Mouse (Mus musculus) c-Kit-negative CD71-positive TER-119-positive erythroid progenitor cells, embryonic 14.5 days (primary cell): ENCODE measurements around the gene Vav2.

ENCODE experiments used
- DNase-seq: peaks from one replicate; pipeline ENCODE4 v3.0.0-alpha.2; 2013; ENCODE audit warnings: low read depth, low spot score

The Vav2 gene

DNA sequence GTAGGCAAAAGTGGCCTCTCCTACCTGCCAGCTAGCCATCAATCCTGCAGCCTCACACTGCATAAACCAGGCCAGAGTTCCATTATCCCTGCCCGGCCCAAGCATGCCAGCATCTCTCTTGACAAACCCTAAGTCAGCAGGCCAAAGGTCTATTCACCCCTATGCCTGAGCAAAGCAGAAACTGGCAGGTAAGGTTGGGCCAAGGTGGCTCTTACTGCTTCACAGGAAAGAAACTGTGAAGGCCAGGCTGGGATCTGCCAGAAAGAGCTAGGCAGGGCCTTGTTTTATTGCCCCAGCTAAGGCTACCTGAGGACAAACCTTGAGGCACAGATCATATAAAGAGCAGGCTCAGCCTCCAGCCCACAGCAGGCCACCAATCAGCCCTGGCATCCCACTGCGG, 55.4 kb downstream of the Vav2 start:
- no peak for DNase-seq

DNA sequence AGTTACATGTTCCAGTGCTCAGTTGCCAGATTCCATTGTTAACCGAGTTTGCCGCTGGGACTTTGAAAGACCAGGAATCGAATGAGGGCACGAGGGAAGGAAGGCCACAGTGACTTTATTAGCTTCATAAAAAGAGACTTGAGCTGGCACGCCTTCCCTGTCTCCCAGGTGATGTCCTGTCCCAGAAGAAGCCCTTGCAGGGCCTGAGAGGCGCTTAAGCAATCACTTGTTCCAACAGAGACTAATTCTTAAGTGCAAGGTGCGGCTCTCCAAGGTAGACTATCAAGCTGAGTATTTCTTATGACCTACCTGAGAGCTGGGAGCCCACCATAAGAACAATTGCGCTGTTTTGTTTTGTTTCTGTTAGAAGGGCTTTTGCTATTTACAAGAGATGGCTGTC, 57.9 kb downstream of the Vav2 start:
- DNase-seq = no peak

DNA sequence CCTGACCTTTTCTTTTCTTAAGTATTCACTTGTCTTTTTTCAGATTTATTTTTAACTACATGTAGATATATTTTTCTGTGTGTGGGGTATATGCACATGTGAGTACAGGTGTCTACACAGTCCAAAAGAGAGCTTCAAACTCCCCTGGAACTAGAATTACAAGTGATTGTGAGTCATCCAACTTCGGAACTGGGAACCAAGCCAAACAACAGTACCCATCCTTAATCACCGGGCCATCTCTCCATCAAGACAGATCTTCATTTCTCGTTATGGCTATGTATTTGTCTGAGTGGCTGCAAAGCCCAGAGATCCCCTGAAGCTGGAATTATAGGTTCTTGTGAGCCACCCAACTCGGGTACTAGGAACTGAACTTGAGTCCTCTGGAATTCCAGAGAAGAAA, 61.5 kb downstream of the Vav2 start:
- no peak for DNase-seq

DNA sequence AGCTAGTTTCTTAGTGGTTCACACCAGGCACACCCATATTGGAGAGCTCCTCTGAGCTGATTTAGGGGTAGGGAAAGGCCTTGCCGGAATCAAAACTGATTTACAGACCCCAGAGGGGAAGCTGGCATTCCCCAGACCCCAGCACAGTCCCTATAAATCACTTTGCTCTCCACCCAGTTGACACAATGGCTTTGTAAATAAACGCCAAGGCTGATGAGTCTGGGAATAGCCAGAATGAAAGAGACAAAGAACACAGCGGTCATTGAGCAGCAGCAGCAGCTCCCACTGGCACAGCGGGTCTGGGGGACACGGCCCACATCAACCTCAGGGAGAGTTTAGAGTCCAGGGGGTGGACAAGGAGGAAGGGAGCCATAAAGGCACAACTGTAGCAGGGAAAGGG, 65.0 kb downstream of the Vav2 start:
- no peak for DNase-seq

DNA sequence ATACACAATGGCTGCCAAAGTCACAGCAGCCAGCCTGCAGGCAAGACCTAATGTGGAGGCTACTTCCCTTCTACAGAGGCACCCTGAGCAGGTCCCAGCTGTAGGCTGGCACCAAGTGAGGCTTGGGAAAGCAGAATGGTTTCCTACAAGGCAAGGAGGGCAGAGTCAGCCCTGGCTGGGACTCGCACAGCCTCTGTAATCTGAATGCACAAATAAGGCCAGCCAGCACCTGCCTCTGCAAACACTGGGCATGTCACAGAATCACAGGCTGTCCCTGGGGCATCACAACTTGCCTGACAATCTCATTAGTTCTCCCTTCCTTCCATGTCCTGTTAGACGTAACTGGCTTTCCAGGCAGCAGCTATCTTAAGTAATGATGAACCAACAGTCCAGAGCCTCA, 68.4 kb downstream of the Vav2 start:
- DNase-seq = no peak

DNA sequence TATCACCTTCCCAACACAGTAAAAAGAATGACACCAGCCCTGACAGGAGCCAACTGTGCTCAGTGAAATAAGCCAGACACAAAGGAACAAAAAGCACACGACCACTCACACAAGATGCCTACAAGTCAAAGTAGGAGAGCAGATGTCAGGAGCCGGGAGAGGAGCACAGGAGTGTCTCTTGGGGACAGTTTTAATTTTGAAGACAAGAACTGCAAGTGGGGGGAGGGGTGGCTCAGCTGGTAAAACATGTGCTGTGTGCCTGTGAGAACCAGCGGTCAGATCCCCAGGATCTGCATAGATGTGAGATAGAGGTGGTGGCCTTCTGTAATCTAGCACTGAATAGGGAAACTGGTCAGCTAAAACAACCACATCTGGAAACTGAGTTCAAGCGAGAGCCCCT, 71.1 kb downstream of the Vav2 start:
- no peak for DNase-seq

DNA sequence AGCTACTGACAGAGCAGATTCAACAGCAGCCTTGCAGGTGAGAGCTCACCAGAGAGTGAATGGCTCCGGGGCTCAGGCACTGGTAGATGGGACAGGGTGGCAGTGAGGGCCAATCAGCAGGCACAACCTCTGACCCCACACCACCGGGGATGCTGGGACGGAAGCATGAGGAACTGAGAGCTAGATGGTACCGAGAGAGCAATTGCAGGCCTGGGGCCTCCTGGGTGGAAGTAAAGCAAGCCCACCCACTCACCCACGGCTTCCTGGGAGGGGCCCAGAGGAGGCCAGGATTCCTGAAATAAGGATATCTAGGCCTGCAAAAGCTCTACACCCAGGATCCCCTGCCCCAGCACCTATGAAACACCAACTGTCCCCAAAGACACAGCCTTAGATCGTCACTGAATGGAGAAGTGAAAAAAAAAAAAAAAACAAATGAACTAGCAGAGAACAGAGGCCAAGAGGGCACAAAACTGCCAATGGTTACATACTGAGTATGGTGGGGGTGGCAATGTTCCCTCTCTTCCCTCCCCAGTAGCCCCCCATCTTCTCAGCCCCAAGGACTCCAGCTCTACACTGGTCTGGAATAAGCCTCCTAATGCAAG, 72.1 kb downstream of the Vav2 start:
- no peak for DNase-seq

DNA sequence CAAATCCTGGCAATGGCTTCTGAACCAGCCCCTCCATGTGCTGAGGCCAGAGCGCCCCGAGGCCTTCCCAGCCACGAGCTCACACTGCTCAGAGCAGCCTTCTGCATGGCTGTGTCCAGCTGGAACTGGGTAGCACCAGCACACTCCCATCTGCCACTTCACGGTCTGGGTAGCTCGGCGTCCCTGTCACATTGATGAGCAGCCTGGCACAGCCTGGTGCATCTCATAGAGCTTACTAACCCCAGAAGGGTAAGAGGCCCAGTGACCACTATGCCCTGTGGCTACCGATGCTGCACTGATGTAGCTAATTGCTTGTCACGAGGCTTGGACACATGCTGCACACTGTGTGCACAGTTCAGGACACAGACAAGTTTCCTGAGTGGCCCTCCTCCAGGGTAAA, 74.1 kb downstream of the Vav2 start:
- no peak for DNase-seq

DNA sequence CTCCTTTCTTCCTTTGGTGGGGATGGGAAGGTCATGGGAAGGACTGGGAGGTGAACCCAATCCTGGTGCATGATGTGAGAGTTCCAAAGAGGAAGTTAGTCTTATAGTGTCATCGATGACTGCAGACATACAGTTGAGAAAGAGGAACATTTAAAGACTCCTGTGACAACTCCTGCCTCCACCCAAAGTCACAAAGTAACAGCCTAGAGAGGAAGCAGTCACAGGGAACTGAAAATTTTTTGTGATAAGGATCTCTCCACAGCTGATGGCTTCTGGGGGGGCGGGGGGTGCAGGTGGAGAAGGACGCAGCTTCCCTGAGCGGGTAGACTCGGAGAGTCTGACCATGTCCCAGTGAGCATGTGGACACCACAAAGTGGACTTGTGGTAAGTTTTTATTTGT, 76.5 kb downstream of the Vav2 start:
- no peak for DNase-seq

DNA sequence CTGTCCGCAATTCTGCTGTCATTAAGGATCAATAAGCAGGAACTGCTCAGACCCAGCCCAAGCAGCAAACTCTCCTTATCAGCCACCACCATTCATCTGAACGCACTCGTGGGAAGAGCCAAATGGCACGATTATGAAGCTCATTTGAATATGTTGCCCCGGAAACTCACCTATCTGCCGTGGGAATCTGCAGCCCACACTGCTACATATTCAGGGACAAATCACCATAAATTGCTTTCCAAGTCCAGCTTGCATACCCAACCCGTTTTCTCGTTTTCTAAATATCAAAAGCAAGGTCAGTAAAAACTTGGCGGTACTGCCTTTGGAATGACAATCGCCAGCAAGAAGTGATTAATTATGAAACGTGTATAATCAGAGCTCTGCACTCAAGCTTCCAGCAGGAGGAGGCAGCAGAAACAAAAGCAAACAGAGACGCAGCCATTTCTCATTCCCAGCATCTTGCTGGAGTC, 82.8 kb downstream of the Vav2 start:
- DNase-seq = no peak

DNA sequence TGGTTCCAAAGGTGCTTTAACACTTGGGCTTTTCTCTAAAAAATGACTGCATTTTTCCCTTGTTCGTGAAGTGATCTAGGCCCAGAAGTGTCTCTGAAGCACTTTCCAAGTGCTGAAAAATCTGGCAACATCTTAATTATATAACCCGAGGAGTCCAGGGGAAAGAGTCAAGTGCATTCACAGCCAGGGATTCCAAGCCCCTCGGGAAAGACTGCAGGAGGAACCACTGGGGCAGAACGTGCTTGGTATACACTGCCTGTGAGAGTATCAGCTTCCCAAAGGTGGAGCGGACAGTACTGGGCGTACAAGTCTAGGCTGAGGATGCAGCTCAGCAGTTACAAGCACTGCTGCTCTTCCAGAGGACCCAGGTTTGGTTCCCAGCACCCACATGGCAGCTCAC, 86.2 kb downstream of the Vav2 start:
- DNase-seq = no peak

DNA sequence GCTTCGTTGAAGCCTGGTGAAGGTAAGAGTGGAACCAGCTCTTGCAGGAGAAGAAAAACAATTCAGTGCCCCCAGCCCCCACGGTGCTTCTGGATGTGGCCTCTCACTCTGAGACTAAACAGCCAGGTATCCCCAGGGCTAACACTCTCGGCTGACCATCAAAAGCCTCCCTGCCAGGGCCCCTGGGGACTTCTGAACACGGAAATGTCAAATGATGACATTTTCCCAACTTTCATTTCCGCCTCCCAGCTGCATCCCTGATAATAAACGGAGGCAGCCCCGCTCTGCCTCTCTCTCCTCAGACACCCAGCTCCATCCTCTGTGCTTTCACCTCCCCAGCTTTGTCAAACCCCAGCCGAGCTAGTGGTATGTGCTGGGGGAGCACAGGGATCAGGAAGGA, 87.8 kb downstream of the Vav2 start:
- no peak for DNase-seq

DNA sequence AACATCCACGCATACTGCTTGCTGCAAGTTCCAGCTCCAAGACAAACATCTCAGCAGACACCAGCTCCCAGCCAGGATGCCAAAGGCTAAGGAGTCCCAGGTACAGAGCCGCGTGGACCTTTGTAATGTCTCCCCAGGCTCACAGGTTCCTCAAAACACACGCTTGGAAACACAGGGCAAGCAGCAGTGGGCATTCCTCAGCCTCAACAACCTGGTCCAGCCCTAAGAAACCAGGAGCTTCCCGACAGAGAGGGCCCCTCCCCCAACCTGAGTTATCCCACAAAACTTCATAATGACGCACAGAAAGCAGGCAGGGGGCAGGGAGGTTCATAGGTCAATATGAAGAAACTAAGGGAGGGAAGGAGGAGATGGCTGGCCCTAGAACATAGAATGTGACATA, 89.6 kb downstream of the Vav2 start:
- no peak for DNase-seq

DNA sequence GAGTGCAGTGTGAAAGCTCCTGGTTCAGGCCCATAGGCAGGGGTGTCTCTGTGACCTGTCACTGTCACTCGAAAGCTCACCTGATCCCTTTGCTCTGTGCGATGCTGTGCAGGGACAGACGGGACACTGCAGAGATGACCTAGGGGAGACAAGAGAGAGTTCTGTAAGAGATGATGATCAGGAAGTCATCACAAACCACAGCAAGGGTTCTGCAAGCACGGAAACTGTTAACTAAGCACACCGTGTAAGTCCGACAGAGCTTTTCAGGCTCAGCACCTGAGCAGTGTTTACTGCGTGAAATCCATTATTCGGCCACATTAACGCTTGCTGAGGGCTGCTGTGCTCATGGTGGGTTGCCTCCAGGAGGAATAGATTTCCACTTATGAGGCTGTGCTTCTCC, 90.2 kb downstream of the Vav2 start:
- no peak for DNase-seq

DNA sequence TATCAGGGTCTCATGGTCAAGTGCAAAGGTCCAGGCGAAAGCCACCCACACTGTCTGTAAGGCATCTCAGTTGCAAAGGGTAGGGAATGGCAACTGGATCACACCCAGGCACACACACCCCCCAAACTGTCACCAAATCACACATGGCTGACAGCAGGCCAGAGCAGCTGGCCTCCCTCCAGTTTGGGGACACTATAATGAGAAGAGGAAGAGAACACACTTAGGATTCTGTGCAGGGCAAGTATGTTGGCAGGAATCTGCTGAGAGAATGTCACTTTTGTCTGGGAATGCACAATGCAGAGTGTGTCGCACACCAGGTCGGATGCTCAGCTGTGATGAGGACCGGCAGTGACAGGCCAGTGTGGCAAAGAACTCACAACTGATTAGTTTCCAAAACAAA, 92.0 kb downstream of the Vav2 start:
- DNase-seq = no peak

DNA sequence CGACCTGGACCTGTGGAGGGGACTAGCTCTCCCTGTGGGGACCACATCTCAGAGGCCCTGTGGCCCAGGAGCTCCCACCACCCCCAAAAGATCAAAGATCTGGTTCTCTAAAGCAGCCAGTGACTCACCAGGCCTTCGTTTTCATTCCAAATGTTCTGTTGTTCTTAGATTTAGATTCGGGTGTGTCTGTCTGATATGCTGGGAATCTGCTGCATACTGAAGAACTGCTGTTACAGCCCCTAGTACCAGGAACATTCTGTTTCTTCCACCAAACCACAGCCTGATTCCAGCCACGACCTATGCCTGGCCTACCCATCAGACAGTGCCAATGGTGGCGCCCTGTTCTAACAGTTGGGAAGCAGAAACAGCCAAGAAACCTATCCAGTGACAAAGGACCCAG, 95.3 kb downstream of the Vav2 start:
- DNase-seq = no peak

DNA sequence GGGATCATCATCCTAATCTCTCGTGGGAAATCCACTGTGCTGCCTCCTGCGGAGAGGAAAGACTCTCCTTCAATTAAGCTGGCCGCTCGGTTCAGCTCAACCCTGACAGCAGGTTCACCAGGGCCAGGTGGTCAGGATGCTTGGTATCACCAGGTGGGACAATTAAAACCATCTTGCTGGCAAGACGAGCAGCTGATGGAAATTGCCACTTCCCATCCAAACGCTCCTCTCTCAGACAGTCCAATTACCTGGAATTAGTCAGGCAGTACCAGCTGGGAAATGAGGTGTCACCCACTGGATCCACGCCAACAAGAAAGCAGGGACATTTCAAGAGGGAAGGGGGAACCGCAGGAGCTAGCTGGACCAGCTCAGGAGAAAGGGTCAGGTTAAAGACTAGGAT, 96.4 kb downstream of the Vav2 start:
- DNase-seq = no peak

DNA sequence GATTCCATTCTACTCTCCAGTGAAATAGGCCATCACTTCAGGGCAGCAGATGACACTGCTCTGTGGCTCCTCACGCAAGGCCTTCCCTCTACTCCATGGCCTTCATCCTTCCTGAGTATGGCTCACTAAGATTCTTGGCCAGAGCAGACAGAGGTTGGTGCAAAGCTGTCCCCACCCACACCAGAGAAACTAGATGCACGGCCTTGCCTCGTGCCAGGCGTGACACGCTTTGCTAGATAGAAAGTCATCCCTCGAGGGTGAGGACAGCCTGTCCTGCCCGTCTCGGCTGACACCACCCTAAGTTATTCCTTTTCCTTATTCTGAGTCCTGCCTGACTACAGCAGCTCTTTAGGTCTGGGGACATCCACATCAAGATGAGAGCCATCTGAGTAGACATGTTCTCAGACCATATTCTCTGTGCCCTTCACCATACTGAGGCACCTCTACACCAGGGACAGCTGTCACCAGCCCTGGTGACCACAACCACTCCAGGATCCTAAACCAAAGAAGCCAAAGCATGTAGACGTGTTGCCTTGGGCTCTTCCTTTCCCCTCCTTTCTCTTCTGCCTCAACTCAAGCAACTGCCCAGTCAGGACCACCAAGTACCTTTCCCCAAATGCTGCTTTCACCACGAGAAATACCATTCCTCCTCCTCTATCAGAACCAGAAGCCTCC, 97.3 kb downstream of the Vav2 start:
- DNase-seq = no peak

DNA sequence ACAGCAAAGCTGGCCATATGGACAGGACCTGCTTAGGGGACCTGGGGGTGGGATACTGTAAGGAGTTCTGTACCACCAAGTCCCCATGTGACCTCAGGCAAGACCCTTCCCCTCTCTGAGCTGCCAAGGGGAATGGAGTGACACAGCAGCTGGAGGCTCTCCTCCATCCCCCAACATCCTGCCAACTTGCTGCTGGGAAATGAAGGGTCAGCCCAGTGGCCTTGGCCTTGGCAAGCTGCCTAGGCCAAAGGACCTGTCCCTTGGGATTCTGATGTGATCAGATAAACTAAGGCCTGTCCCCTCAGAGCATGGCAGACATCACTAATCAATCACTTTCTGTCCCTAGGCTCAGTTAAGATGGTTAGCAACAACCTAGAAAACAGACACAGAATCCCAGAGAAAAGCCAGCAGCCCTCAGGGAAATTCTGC, 98.2 kb downstream of the Vav2 start:
- DNase-seq = no peak

DNA sequence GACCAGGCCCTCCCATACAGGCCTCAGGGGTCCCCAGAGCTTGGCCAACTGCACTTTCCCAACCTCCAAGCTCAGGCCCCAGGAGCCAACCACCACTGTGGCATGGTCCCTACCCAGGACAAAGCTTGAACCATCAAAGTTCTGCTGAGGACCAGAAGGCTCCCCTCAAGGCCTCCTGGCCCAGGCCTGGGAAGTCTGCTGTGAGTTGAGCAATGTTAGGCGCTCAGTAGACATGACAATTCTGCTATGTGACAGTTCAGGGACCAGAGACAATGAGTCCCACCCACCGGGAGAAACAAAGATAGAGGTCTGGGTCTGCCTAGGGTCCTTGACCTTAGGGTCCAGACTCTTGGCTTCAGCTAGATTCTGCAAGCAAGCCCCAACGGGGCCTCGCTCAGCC, 98.9 kb downstream of the Vav2 start:
- DNase-seq = no peak

DNA sequence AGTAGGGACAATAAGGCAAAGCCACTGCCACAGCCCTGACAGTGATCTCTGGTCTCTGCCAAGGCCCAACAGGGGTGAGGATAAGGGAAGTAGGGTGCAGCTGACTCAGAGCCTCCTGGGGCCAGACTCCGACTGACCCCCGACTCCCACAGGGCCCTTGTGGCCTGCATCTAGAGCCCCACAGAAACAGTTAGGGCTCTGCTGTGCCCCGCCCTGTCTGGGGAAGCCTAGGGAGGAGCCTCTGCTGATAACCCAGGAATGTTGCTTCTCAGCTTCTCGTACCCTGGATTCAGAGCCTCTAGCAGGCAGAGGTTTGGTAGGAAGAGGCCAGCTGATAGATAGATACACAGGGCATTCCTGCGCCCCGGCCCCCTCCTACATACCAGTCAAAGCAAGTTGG, 99.8 kb downstream of the Vav2 start:
- DNase-seq = no peak

DNA sequence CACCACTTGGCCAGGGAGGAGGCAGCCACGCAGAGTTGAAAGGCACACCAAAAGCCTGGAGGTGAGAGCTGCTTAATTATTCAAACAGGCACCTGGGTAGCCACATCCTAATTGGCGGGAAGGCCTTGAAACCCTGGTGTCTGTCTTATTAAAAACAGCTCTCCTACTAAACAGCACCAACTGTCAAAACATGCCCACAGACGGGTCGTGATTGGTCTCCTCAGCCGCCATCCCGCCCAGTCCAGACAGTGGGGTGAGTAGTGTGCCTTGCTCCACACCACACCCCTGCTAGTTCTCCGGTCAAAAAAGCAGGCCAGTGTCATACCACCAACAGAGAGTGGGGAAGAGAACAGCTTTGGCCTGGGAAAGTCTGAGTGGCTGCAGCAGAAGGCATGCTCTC, 100.5 kb downstream of the Vav2 start:
- DNase-seq = no peak

DNA sequence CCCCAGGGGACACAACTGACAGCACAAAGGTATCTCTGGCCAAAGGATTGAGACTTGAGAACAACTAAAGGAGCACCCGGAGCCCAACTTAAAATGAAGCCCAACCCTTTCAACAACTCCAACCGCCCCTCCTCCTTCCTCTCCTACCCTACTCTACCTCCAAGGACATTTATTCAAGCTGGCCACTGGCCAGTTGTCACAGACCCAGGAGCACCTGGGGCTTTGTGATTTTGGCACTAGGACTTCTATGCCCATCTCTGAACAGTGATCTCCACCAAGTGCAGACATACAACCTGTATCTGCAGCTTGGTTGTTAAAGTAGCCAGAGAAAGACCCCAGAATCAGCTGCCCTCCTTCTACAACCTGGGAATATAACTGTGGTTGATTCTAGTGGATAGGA, 102.1 kb downstream of the Vav2 start:
- no peak for DNase-seq

DNA sequence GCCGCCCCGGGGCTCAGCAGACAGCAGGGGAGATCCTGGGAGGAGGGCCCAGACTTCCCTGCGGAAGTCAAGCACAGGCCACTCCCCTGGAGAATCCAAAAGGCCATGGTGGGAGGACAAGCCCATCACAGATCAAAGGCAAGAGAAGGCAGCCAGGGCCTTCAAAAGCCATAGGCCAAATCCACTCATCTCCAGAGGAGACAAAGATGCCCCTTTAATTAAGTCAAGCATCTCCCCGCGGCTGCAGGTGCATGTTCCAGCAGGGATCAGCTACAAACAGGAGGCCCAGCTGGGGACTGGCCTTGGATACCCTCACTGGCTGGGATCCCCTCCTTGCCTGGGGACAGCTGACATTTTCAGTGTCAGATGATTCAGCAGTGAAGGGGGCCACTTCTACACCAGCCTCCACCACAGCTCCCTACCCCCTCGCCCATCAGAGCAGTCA, 105.4 kb downstream of the Vav2 start:
- DNase-seq = no peak
